Mouse (Mus musculus) heart, postnatal 0 days (tissue): ENCODE data around the gene Layn.

Source experiments
- CTCF ChIP-seq: IDR thresholded peaks from 2 replicates; pipeline ENCODE4 v1.5.1; 2016; ENCODE audit warnings: antibody characterized with exemption, control low read depth, low read depth
- EP300 ChIP-seq: IDR thresholded peaks from 2 replicates; pipeline ENCODE4 v1.6.1; 2016; ENCODE audit warnings: antibody characterized with exemption, low read depth

DNA sequence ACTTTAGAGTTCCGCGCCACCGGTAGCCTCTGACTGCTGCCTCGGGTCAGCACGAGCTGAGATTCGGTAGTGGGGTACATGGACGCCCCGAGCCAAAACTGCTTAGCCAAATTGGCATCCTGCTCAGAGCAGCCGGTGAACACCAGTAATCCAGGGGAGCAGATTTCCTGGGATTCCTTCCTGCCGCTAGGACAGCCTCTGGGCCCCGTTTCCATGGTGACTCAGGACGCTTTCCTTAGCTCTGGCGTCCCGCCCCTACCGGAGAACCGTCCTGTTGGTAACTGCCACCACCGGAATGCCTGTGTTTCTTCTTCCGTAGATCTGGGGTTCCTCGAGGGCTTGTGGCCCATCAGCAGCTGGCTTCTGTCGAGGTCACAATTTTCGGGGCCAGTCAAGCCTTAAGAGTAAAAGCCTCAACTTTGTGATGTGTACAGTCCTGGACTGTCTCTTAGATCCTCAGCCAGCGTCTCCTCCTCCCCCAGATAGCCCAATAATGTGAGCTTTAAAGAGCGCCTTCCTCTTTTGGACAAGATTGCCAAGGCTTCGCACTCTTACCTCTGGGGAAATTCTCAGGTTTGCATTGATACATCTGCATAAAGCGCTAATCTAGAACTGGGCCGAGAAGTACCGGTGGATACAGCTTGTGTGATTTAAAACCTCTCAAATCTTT, 25.0 kb upstream of the Layn start, which contains the start of gene 4833427G06Rik:
- TF ChIP-seq EP300 (no peak), CTCF (peak; percentile 6; the same call in 1 of the 2 replicates)
